Mouse (Mus musculus) stomach, postnatal 0 days (tissue): ENCODE results near the gene Tox2.

Experiments
- CTCF ChIP-seq: IDR thresholded peaks from 2 replicates; pipeline ENCODE4 v1.5.1; 2016; ENCODE audit warnings: antibody characterized with exemption, low read depth, mild to moderate bottlenecking, moderate library complexity
- EP300 ChIP-seq: optimal IDR thresholded peaks from 2 replicates; pipeline ENCODE3; 2016; ENCODE audit warnings: antibody characterized with exemption

DNA sequence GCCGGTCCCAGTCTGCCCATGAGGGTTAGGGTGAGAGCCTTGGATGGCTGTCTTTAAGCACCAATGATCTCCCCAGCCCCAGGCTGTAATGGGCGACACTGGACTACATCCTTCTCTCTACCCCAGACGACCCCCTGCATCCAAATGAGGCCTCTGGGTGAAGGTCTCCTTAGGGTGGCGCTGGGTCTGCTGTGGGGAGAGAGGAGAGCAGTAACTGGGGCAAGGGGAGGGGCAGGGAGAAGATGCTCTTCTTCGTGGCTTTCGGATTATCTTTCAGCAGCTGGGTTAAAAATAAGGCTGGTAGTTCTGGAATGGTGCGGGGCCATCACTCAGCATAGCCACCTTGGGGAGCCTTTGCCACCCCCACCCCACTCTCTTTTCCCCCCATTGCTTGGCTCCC, 145.8 kb downstream of the Tox2 start:
- TF ChIP-seq CTCF (no peak), EP300 (no peak)
